In the genomic region with DNA sequence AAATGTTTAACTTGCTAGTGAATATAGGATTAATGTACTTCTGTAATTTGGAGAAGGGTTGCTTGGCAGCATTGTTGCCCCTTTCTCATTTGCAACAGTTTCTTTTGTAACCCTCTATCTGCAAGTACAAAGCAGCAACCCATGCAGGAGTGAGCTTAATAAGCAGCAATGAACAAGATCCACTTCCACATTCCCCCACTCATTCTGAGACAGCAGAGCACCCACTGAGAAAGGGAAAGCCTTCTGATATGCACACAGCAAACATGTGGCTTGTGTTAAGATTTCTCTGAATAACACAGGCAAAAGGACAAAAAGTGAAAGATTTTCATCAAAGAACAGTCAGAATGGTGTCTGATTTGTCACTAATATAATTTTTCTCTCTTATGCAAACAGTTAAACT, we compare ENCODE assay signal across 23 mouse cellular contexts.
A peak's percentile ranks its signal among the peaks of the same experiment; 100 is the strongest.
DNase-seq lines count a peak whose midpoint lies in the region; ATAC-seq lines count a peak whose summit lies in the region.
"Had no signal": no experiment of that assay in that cellular context is flagged by ENCODE, and none has a peak within 500 bp of the region (broad histone marks: within the 10 kb centered on the region; RNA-seq: fewer than 3 reads in every experiment).

No protein-coding gene starts in this region.

- peak; percentile 57; the same call in 1 of the 2 replicates for ATAC-seq in midbrain, embryonic 12.5 days (ENCODE audit: low FRiP score, low read depth)
- ATAC-seq: forebrain, embryonic 15.5 days; intestine, embryonic 16.5 days; lung, postnatal 0 days; Patski had no signal

- H3K27me3 ChIP-seq in midbrain, embryonic 12.5 days, result no peaks in the 10 kb centered on the region
- H3K27me3 ChIP-seq: embryonic facial prominence, embryonic 13.5 days; forebrain, embryonic 15.5 days had no signal

- H3K4me2 ChIP-seq in midbrain, embryonic 12.5 days (replicated peaks), result no peak overlapping the region
- H3K4me2 ChIP-seq: embryonic facial prominence, embryonic 13.5 days; forebrain, embryonic 15.5 days; heart, embryonic 11.5 days had no signal

- peak; percentile 9 for DNase-seq in embryo, embryonic 10 days (ENCODE audit: low spot score)
- DNase-seq in embryo, embryonic 11 days, result no peak
- peak; percentile 25 for DNase-seq in retina, embryonic 14.5 days (ENCODE audit: low spot score)
- no peak for DNase-seq in retina, postnatal 1 day
- no peak for DNase-seq in right cerebral cortex, postnatal 4 days
- DNase-seq in urinary bladder, adult 2 months (ENCODE audit: low spot score), result no peak
- DNase-seq in layer of hippocampus, postnatal 25 days (ENCODE audit: extremely low spot score in 1 of 2, low spot score in 1 of 2), result no peak
- DNase-seq: adrenal gland, postnatal 36 days; cerebellum, adult 11 months; cerebellum, adult 9-11 months; kidney, adult 9 months; kidney, postnatal 25 days; liver; right cerebral cortex, postnatal 14 days; spleen, adult 18-20 months had no signal

- H3K9me3 ChIP-seq in midbrain, embryonic 12.5 days, result no peaks in the 10 kb centered on the region
- H3K9me3 ChIP-seq: embryonic facial prominence, embryonic 13.5 days; forebrain, embryonic 15.5 days had no signal

- no peak overlapping the region for H3K9ac ChIP-seq in midbrain, embryonic 12.5 days (replicated peaks)
- H3K9ac ChIP-seq: embryonic facial prominence, embryonic 13.5 days; forebrain, embryonic 15.5 days had no signal

- no peak overlapping the region for H3K4me3 ChIP-seq in midbrain, embryonic 12.5 days
- H3K4me3 ChIP-seq: embryonic facial prominence, embryonic 13.5 days; forebrain, embryonic 15.5 days had no signal

- 0 out of 2 replicates have a peak, but pooled peaks cover 4% of the 10 kb centered on the region for H3K4me1 ChIP-seq in midbrain, embryonic 12.5 days

- H3K27ac ChIP-seq in midbrain, embryonic 12.5 days (replicated peaks), result no peak overlapping the region
- H3K27ac ChIP-seq: embryonic facial prominence, embryonic 13.5 days; forebrain, embryonic 15.5 days; macrophage had no signal

- no peaks in the 10 kb centered on the region for H3K36me3 ChIP-seq in midbrain, embryonic 12.5 days
- H3K36me3 ChIP-seq: embryonic facial prominence, embryonic 13.5 days; forebrain, embryonic 15.5 days had no signal

Comparison
In these comparisons a context has a peak if more than half of its experiments do, and no peak if none do; other contexts are left out.
1. DNase-seq: peak in embryo, embryonic 10 days (single experiment) and retina, embryonic 14.5 days (single experiment); none in embryo, embryonic 11 days (single experiment), retina, postnatal 1 day (single experiment), right cerebral cortex, postnatal 4 days (single experiment), urinary bladder, adult 2 months (single experiment) and layer of hippocampus, postnatal 25 days (0 of 2).